ENCODE assay signal across 22 mouse cellular contexts in the genomic region with DNA sequence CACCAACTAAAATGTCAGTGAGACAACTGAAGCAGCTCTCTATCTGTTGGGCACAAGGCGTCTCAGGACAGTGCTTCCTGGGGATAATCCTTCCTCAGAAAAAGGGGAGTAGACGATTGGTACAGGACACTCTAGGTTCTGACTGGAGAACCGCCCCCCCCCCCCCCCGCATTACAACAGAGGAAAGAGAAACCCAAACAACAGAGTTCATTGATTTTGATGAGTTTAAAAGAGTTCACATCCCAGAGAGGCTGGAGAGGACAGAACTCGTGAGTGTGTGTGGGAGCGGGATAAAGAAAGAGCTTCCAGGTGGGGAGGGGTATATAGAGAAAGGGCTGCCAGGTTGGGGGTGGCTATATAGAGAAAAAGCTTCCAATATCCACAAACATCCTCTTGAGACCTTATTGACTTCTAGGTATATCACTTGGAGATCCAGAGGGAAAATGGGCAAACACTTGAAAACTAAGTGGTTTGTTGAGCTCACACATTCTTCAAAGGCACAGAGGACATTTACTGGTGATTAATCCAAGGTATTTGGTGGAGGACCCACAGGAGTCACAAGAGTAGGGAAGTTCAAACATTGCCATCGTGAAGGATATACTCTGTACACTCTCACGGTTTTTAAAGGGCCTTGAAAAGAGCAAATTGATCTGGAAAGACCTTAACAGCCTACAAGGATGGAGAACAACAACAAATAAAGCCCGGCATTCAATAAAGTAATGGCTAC. TPM values are rescaled to one million over a fixed set of nuclear protein-coding genes. Genes with fewer than 3 reads are reported as not detected.
A peak's percentile ranks its signal among the peaks of the same experiment; 100 is the strongest.
DNase-seq lines count a peak whose midpoint lies in the region; ATAC-seq and TF ChIP-seq lines count a peak whose summit lies in the region.
"Had no signal": no experiment of that assay in that cellular context is flagged by ENCODE, and none has a peak within 500 bp of the region (broad histone marks: within the 10 kb centered on the region; RNA-seq: fewer than 3 reads in every experiment).

No protein-coding gene starts in this region.

- H3K36me3 ChIP-seq in liver, embryonic 15.5 days (replicated peaks) = no peaks in the 10 kb centered on the region
- H3K36me3 ChIP-seq in lung, embryonic 14.5 days (ENCODE audit: insufficient read depth) = no peaks in the 10 kb centered on the region
- no peaks in the 10 kb centered on the region for H3K36me3 ChIP-seq in lung, postnatal 0 days (ENCODE audit: insufficient read depth, low read length)
- H3K36me3 ChIP-seq: embryonic facial prominence, embryonic 13.5 days; embryonic facial prominence, embryonic 15.5 days; forebrain, embryonic 10.5 days; forebrain, embryonic 12.5 days had no signal

- no peak for TF ChIP-seq CTCF in lung, embryonic 14.5 days (IDR thresholded peaks at IDR 0.05; ENCODE audit: low read depth)
- TF ChIP-seq CTCF in lung, adult 2 months (IDR thresholded peaks at IDR 0.05; ENCODE audit: insufficient read depth, low read length) = no peak
- no peak for TF ChIP-seq CTCF in lung, postnatal 0 days (IDR thresholded peaks at IDR 0.05)

- H3K4me2 ChIP-seq in liver, embryonic 15.5 days = no peak overlapping the region
- H3K4me2 ChIP-seq in lung, embryonic 14.5 days = no peak overlapping the region
- H3K4me2 ChIP-seq in lung, postnatal 0 days (replicated peaks; ENCODE audit: low read depth, low read length) = no peak overlapping the region
- H3K4me2 ChIP-seq: embryonic facial prominence, embryonic 13.5 days; embryonic facial prominence, embryonic 15.5 days; forebrain, embryonic 12.5 days had no signal

- no peak for ATAC-seq in liver, embryonic 15.5 days (ENCODE audit: insufficient read depth)
- peak; percentile 47; the same call in 1 of the 2 replicates for ATAC-seq in lung, embryonic 14.5 days (ENCODE audit: insufficient read depth)
- peak; percentile 75 for ATAC-seq in lung, postnatal 0 days
- ATAC-seq: forebrain, embryonic 14.5 days had no signal

- no peak for DNase-seq in liver
- peak; percentile 44 for DNase-seq in lung, embryonic 14.5 days
- no peak for DNase-seq in lung, adult 2 months
- DNase-seq in lung, postnatal 0 days (ENCODE audit: low spot score) = peak; percentile 59
- DNase-seq in lung, postnatal 36 days = no peak
- DNase-seq: adrenal gland, adult 2 months; adrenal gland, postnatal 10 days; adrenal gland, postnatal 25 days; cerebellum, adult 11 months; cerebellum, adult 18-20 months; cerebellum, adult 8-10 months; cerebellum, adult 9-11 months; cerebellum, postnatal 14 days; cerebellum, postnatal 36 days; embryo, embryonic 11 days had no signal

- 0 out of 2 replicates have a peak, but pooled peaks cover 4% of the 10 kb centered on the region for H3K27me3 ChIP-seq in liver, embryonic 15.5 days
- no peaks in the 10 kb centered on the region; the same call in 1 of the 2 replicates for H3K27me3 ChIP-seq in lung, embryonic 14.5 days (ENCODE audit: insufficient read depth, low read length)
- H3K27me3 ChIP-seq in lung, postnatal 0 days (replicated peaks; ENCODE audit: insufficient read depth, low read length) = no peaks in the 10 kb centered on the region

- no peak overlapping the region for H3K4me3 ChIP-seq in liver, embryonic 15.5 days (replicated peaks)
- H3K4me3 ChIP-seq in lung, embryonic 14.5 days (ENCODE audit: low read depth, low read length) = no peak overlapping the region
- H3K4me3 ChIP-seq in lung, adult 2 months (replicated peaks; ENCODE audit: extremely low read depth, low read depth, low read length) = no peak overlapping the region
- no peak overlapping the region for H3K4me3 ChIP-seq in lung, postnatal 0 days (ENCODE audit: low read depth, low read length)
- H3K4me3 ChIP-seq: embryonic facial prominence, embryonic 13.5 days; embryonic facial prominence, embryonic 15.5 days; erythroblast, embryonic 14.5 days; forebrain, embryonic 10.5 days; forebrain, embryonic 12.5 days had no signal

- no peak for TF ChIP-seq POLR2A in lung, adult 2 months (IDR thresholded peaks at IDR 0.05; ENCODE audit: borderline replicate concordance, extremely low read depth, low read depth, low read length)

- 0 out of 2 replicates have a peak, but pooled peaks cover under 1% of the 10 kb centered on the region for H3K4me1 ChIP-seq in liver, embryonic 15.5 days (replicated peaks)
- no peaks in the 10 kb centered on the region for H3K4me1 ChIP-seq in lung, embryonic 14.5 days (ENCODE audit: insufficient read depth)
- H3K4me1 ChIP-seq in lung, adult 2 months (ENCODE audit: control insufficient read depth, insufficient read depth, low read length) = no peaks in the 10 kb centered on the region
- no peaks in the 10 kb centered on the region for H3K4me1 ChIP-seq in lung, postnatal 0 days (ENCODE audit: insufficient read depth, low read depth, low read length)
- H3K4me1 ChIP-seq: embryonic facial prominence, embryonic 13.5 days; embryonic facial prominence, embryonic 15.5 days; forebrain, embryonic 10.5 days; forebrain, embryonic 12.5 days had no signal

- peak overlapping the region; percentile 70 for H3K27ac ChIP-seq in liver, embryonic 15.5 days (replicated peaks)
- no peak overlapping the region for H3K27ac ChIP-seq in lung, embryonic 14.5 days (ENCODE audit: low read depth)
- H3K27ac ChIP-seq in lung, postnatal 0 days (ENCODE audit: low read length) = no peak overlapping the region
- H3K27ac ChIP-seq: embryonic facial prominence, embryonic 13.5 days; embryonic facial prominence, embryonic 15.5 days; forebrain, embryonic 10.5 days; forebrain, embryonic 12.5 days had no signal

- H3K9me3 ChIP-seq in liver, embryonic 15.5 days (replicated peaks) = no peaks in the 10 kb centered on the region
- no peaks in the 10 kb centered on the region for H3K9me3 ChIP-seq in lung, embryonic 14.5 days (ENCODE audit: low read depth, low read length)
- H3K9me3 ChIP-seq in lung, postnatal 0 days (ENCODE audit: low read length) = no peaks in the 10 kb centered on the region
- H3K9me3 ChIP-seq: embryonic facial prominence, embryonic 15.5 days; forebrain, embryonic 12.5 days had no signal

- peak; percentile 78 for TF ChIP-seq EP300 in lung, postnatal 0 days (IDR thresholded peaks at IDR 0.05)

- WGBS in liver, embryonic 15.5 days (ENCODE audit: insufficient replicate concordance) = 53% methylated on average over 9 of the region's 9 CpGs
- whole genome bisulfite sequencing in lung, embryonic 14.5 days = 51% methylated on average over 9 of the region's 9 CpGs
- WGBS in lung, adult 2 months = 58% methylated on average over 9 of the region's 9 CpGs
- WGBS in lung, postnatal 0 days = 56% methylated on average over 9 of the region's 9 CpGs

- H3K9ac ChIP-seq in liver, embryonic 15.5 days = no peak overlapping the region
- H3K9ac ChIP-seq in lung, embryonic 14.5 days = no peak overlapping the region
- no peak overlapping the region for H3K9ac ChIP-seq in lung, postnatal 0 days (replicated peaks; ENCODE audit: low read depth)
- H3K9ac ChIP-seq: embryonic facial prominence, embryonic 13.5 days; embryonic facial prominence, embryonic 15.5 days; forebrain, embryonic 12.5 days had no signal

RNA-seq across cellular contexts. Expression of gene Ablim1, which starts 6.1 kb away (rescaled TPM):
- polyA plus RNA-seq in liver, embryonic 15.5 days (2015; fragmentation: Nextera tagmentation; extraction: Ambion mirVana) = 9.5 and 11.3 TPM in 2 replicates
- 39.9 TPM in 2 replicates for polyA plus RNA-seq in lung, embryonic 14.5 days (2014; fragmentation: Nextera tagmentation; extraction: Ambion mirVana)
- polyA plus RNA-seq in lung, adult 2 months (2012; rRNA removed) = 53.6 and 71.3 TPM in 2 replicates
- 50.1 and 50.7 TPM in 2 replicates for polyA plus RNA-seq in lung, postnatal 0 days (2015; fragmentation: Nextera tagmentation; extraction: Ambion mirVana)

RNA-seq across cellular contexts. Expression of gene Fam160b1, which starts 39.7 kb away (rescaled TPM):
- 6.0 and 6.6 TPM in 2 replicates for polyA plus RNA-seq in liver, embryonic 15.5 days (2015; fragmentation: Nextera tagmentation; extraction: Ambion mirVana)
- polyA plus RNA-seq in lung, embryonic 14.5 days (2014; fragmentation: Nextera tagmentation; extraction: Ambion mirVana) = 20.3 and 21.2 TPM in 2 replicates
- 12.7 and 17.5 TPM in 2 replicates for polyA plus RNA-seq in lung, adult 2 months (2012; rRNA removed)
- polyA plus RNA-seq in lung, postnatal 0 days (2015; fragmentation: Nextera tagmentation; extraction: Ambion mirVana) = 14.7 and 14.9 TPM in 2 replicates

Comparison
In these comparisons a context has a peak if more than half of its experiments do, and no peak if none do; other contexts are left out.
1. DNase-seq: peak in lung, embryonic 14.5 days (single experiment) and lung, postnatal 0 days (single experiment); none in liver (single experiment), lung, adult 2 months (single experiment) and lung, postnatal 36 days (single experiment).